In genomic region chr9:7158605-7159004, GRCm38 (mm10) we compare ENCODE assay signal across 32 mouse cellular contexts.
"Had no signal": no experiment of that assay in that cellular context is flagged by ENCODE, and none has a peak within 500 bp of the region (broad histone marks: within the 10 kb centered on the region; RNA-seq: fewer than 3 reads in every experiment).

No protein-coding gene starts in this region.

- H3K4me3 ChIP-seq: limb, embryonic 10.5 days; limb, embryonic 12.5 days; limb, embryonic 13.5 days; limb, embryonic 15.5 days; liver, embryonic 12.5 days; liver, embryonic 13.5 days; liver, embryonic 15.5 days; lung, embryonic 15.5 days; megakaryocyte, embryonic 14.5 days; midbrain, embryonic 10.5 days; midbrain, embryonic 12.5 days; midbrain, embryonic 13.5 days; midbrain, embryonic 15.5 days; myocyte; neural tube, embryonic 12.5 days had no signal

- H3K4me1 ChIP-seq: limb, embryonic 10.5 days; limb, embryonic 12.5 days; limb, embryonic 13.5 days; limb, embryonic 15.5 days; liver, embryonic 12.5 days; liver, embryonic 13.5 days; liver, embryonic 15.5 days; lung, embryonic 15.5 days; midbrain, embryonic 10.5 days; midbrain, embryonic 12.5 days; midbrain, embryonic 13.5 days; midbrain, embryonic 15.5 days; neural tube, embryonic 12.5 days had no signal

- H3K9me3 ChIP-seq: limb, embryonic 10.5 days; limb, embryonic 12.5 days; limb, embryonic 13.5 days; limb, embryonic 15.5 days; liver, embryonic 12.5 days; liver, embryonic 13.5 days; liver, embryonic 15.5 days; lung, embryonic 15.5 days; megakaryocyte, embryonic 14.5 days; midbrain, embryonic 10.5 days; midbrain, embryonic 12.5 days; midbrain, embryonic 13.5 days; midbrain, embryonic 15.5 days; neural tube, embryonic 12.5 days had no signal

- H3K27me3 ChIP-seq: limb, embryonic 12.5 days; limb, embryonic 13.5 days; limb, embryonic 15.5 days; liver, embryonic 12.5 days; liver, embryonic 13.5 days; liver, embryonic 15.5 days; lung, embryonic 15.5 days; megakaryocyte, embryonic 14.5 days; midbrain, embryonic 12.5 days; midbrain, embryonic 13.5 days; midbrain, embryonic 15.5 days; neural tube, embryonic 12.5 days had no signal

- H3K9ac ChIP-seq: limb, embryonic 12.5 days; limb, embryonic 13.5 days; limb, embryonic 15.5 days; liver, embryonic 12.5 days; liver, embryonic 13.5 days; liver, embryonic 14.5 days; liver, embryonic 15.5 days; liver, postnatal 0 days; lung, embryonic 14.5 days; lung, embryonic 15.5 days; midbrain, embryonic 12.5 days; midbrain, embryonic 13.5 days; midbrain, embryonic 15.5 days; neural tube, embryonic 12.5 days had no signal

- H3K4me2 ChIP-seq: limb, embryonic 12.5 days; limb, embryonic 13.5 days; limb, embryonic 15.5 days; liver, embryonic 11.5 days; liver, embryonic 12.5 days; liver, embryonic 13.5 days; liver, embryonic 15.5 days; lung, embryonic 14.5 days; lung, embryonic 15.5 days; midbrain, embryonic 11.5 days; midbrain, embryonic 12.5 days; midbrain, embryonic 13.5 days; midbrain, embryonic 15.5 days; neural tube, embryonic 12.5 days had no signal

- ATAC-seq: liver, embryonic 12.5 days; liver, postnatal 0 days; lung, postnatal 0 days; midbrain, embryonic 13.5 days; midbrain, embryonic 15.5 days; midbrain, embryonic 16.5 days had no signal

- H3K27ac ChIP-seq: limb, embryonic 10.5 days; limb, embryonic 12.5 days; limb, embryonic 13.5 days; limb, embryonic 15.5 days; liver, embryonic 12.5 days; liver, embryonic 13.5 days; liver, embryonic 14.5 days; liver, embryonic 15.5 days; lung, embryonic 15.5 days; macrophage; midbrain, embryonic 10.5 days; midbrain, embryonic 12.5 days; midbrain, embryonic 13.5 days; midbrain, embryonic 15.5 days; neural tube, embryonic 12.5 days had no signal

- DNase-seq: left cerebral cortex, postnatal 4 days; liver; liver, embryonic 13.5 days; liver, postnatal 0 days; lung, adult 18-20 months; lung, adult 2 months; lung, embryonic 14.5 days; lung, postnatal 10 days; lung, postnatal 14 days; lung, postnatal 36 days; lung, postnatal 4 days; midbrain, embryonic 14.5 days had no signal
